ENCODE assay signal across 9 mouse cellular contexts in the genomic region with DNA sequence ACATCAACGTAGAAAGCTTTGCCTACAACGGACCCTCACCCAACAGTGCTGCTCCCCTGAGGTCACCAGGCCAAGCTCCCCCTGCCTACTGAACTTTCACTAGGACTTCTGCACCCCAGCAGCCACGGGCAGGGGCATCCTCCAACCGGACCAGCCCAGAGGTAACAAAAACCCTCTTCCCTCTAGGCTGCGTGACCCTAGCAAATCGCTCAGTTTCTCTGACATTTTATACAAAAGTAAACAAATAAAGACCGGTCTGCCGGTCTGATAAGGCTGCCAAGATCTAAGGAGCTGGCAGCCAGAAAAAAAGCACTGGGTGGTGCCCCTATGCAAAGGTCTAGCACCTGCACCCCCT. TPM values are rescaled to one million over a fixed set of nuclear protein-coding genes. Genes with fewer than 3 reads are reported as not detected.
DNase-seq lines count a peak whose midpoint lies in the region; ATAC-seq and TF ChIP-seq lines count a peak whose summit lies in the region.
"Had no signal": no experiment of that assay in that cellular context is flagged by ENCODE, and none has a peak within 500 bp of the region (broad histone marks: within the 10 kb centered on the region; RNA-seq: fewer than 3 reads in every experiment).

No protein-coding gene starts in this region.

- no peak for TF ChIP-seq POLR2A in cortical plate, adult 2 months (IDR thresholded peaks at IDR 0.05; ENCODE audit: extremely low read depth, insufficient read depth, low read length)

- peak overlapping the region; percentile 99 for H3K27ac ChIP-seq in heart, embryonic 12.5 days (ENCODE audit: poor library complexity, severe bottlenecking)
- H3K27ac ChIP-seq in cortical plate, adult 2 months (ENCODE audit: insufficient read depth, low read length): peak overlapping the region; percentile 79
- H3K27ac ChIP-seq in hindbrain, embryonic 16.5 days (ENCODE audit: low read depth, low read length): peak overlapping the region; percentile 100
- H3K27ac ChIP-seq in midbrain, embryonic 13.5 days: peak overlapping the region; percentile 100
- H3K27ac ChIP-seq: macrophage had no signal

- intact Hi-C loops in heart, postnatal 36 days (cut with DNase I): loop anchor here (10.0 kb wide), 1 partner anchor 712 kb away; a partner anchor contains a TSS

- TF ChIP-seq CTCF in cortical plate, adult 2 months (IDR thresholded peaks at IDR 0.05; ENCODE audit: extremely low read depth, insufficient read depth, low read length): no peak

- no peaks in the 10 kb centered on the region for H3K9me3 ChIP-seq in heart, embryonic 12.5 days (replicated peaks)
- H3K9me3 ChIP-seq in hindbrain, embryonic 16.5 days (ENCODE audit: control insufficient read depth, low read length): no peaks in the 10 kb centered on the region
- no peaks in the 10 kb centered on the region for H3K9me3 ChIP-seq in midbrain, embryonic 13.5 days

- H3K4me1 ChIP-seq in heart, embryonic 12.5 days (replicated peaks): peaks cover 48% of the 10 kb centered on the region
- H3K4me1 ChIP-seq in cortical plate, adult 2 months (ENCODE audit: control insufficient read depth, insufficient read depth, low read length): peaks cover 11% of the 10 kb centered on the region
- peaks cover 38% of the 10 kb centered on the region for H3K4me1 ChIP-seq in hindbrain, embryonic 16.5 days (ENCODE audit: control insufficient read depth, insufficient read depth, low read depth, low read length)
- H3K4me1 ChIP-seq in midbrain, embryonic 13.5 days (replicated peaks): peaks cover 45% of the 10 kb centered on the region

- H3K36me3 ChIP-seq in heart, embryonic 12.5 days: peaks cover 18% of the 10 kb centered on the region
- 0 out of 2 replicates have a peak, but pooled peaks cover 7% of the 10 kb centered on the region for H3K36me3 ChIP-seq in hindbrain, embryonic 16.5 days (ENCODE audit: control insufficient read depth, insufficient read depth, low read length)
- peaks cover 24% of the 10 kb centered on the region for H3K36me3 ChIP-seq in midbrain, embryonic 13.5 days

- 11% methylated on average over 8 of the region's 8 CpGs for WGBS in heart, embryonic 12.5 days
- WGBS in hindbrain, embryonic 16.5 days: 7% methylated on average over 8 of the region's 8 CpGs
- 3% methylated on average over 8 of the region's 8 CpGs for WGBS in midbrain, embryonic 13.5 days

- H3K9ac ChIP-seq in heart, embryonic 12.5 days: peak overlapping the region; percentile 100
- H3K9ac ChIP-seq in hindbrain, embryonic 16.5 days (ENCODE audit: low read depth, low read length): peak overlapping the region; percentile 100
- peak overlapping the region; percentile 100 for H3K9ac ChIP-seq in midbrain, embryonic 13.5 days (replicated peaks)

- no peaks in the 10 kb centered on the region for H3K27me3 ChIP-seq in heart, embryonic 12.5 days (replicated peaks)
- H3K27me3 ChIP-seq in hindbrain, embryonic 16.5 days (replicated peaks; ENCODE audit: control insufficient read depth, insufficient read depth, low read length): no peaks in the 10 kb centered on the region
- H3K27me3 ChIP-seq in midbrain, embryonic 13.5 days: no peaks in the 10 kb centered on the region

- H3K4me3 ChIP-seq in heart, embryonic 12.5 days: peak overlapping the region; percentile 87
- H3K4me3 ChIP-seq in cortical plate, adult 2 months (ENCODE audit: insufficient read depth, low read length): peak overlapping the region; percentile 95
- peak overlapping the region; percentile 92 for H3K4me3 ChIP-seq in hindbrain, embryonic 16.5 days (ENCODE audit: low read length)
- peak overlapping the region; percentile 100 for H3K4me3 ChIP-seq in midbrain, embryonic 13.5 days (replicated peaks)

- H3K4me2 ChIP-seq in heart, embryonic 12.5 days: peak overlapping the region; percentile 89
- peak overlapping the region; percentile 79 for H3K4me2 ChIP-seq in hindbrain, embryonic 16.5 days (ENCODE audit: low read length)
- peak overlapping the region; percentile 99 for H3K4me2 ChIP-seq in midbrain, embryonic 13.5 days (replicated peaks)

- no peak for ATAC-seq in heart, embryonic 12.5 days (ENCODE audit: insufficient number of reproducible peaks, low FRiP score)
- ATAC-seq in hindbrain, embryonic 16.5 days: no peak
- ATAC-seq in midbrain, embryonic 13.5 days: no peak

- DNase-seq in heart, postnatal 36 days: no peak
- no peak for DNase-seq in frontal cortex, adult 2 months (ENCODE audit: extremely low spot score in 1 of 2, low spot score in 1 of 2)
- DNase-seq in ovary, adult 18-20 months (ENCODE audit: low spot score): no peak
- no peak for DNase-seq in right cerebral cortex, postnatal 10 days (ENCODE audit: low spot score in 2 of 2)

RNA-seq across cellular contexts. Expression of a gene that starts 4.9 kb away (rescaled TPM):
- 31.7 and 34.7 TPM in 2 replicates for polyA plus RNA-seq in heart, embryonic 12.5 days (2016; fragmentation: Nextera tagmentation; extraction: Ambion mirVana)
- 10 to 100 TPM; 55.4 to 62.3 TPM for total RNA-seq in heart, postnatal 36 days (2021)
- polyA plus RNA-seq in cortical plate, adult 2 months (2012; rRNA removed): 29.6 and 31.7 TPM in 2 replicates
- polyA plus RNA-seq in hindbrain, embryonic 16.5 days (2015; fragmentation: Nextera tagmentation; extraction: Ambion mirVana): 19.7 and 23.8 TPM in 2 replicates
- polyA plus RNA-seq in midbrain, embryonic 13.5 days (2015; fragmentation: Nextera tagmentation; extraction: Ambion mirVana): 30.5 and 40.7 TPM in 2 replicates
- 38.1 and 38.2 TPM in 2 replicates for polyA plus RNA-seq in frontal cortex, adult 2 months (2012; rRNA removed)
